Mouse (Mus musculus): ENCODE results near the gene Piezo1. TPM values are rescaled to one million over a fixed set of nuclear protein-coding genes. Genes with fewer than 3 reads are reported as not detected.

The Piezo1 gene
- total and polyA plus RNA-seq, 3 experiments = 21.1 to 59.7 (median 41.6) TPM

DNA sequence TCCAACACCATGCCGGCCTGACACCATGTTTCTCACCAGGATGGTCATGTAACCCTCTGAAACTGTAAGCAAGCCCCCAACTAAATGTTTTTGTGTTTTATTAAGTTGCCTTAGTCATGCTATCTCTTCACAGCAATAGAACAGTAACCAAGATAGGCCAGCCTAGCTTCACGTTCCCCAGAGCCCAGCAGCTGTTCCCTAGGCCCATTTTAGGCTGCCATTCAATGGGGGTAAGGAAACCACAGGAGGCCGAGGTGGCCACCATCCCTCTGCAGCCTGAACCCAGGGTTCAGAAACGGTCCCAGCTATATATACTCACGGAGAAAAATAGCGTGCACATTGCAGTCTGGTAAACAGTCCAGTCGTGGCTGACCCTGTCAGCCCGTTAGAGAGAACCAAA lies 7.0 kb downstream of the Piezo1 start:
- no peaks in the 10 kb centered on the region for H3K27me3 ChIP-seq (replicated peaks)
- no peak overlapping the region for H3K4me3 ChIP-seq (replicated peaks in 1 of 3; ENCODE audit: low read depth in 2 of 3, low read length in 2 of 3, poor library complexity in 1 of 3)
- H3K79me2 ChIP-seq (replicated peaks; ENCODE audit: control insufficient read depth, extremely low read depth, insufficient read depth, poor library complexity, severe bottlenecking) = peaks cover 45% of the 10 kb centered on the region
- H3K9ac ChIP-seq (ENCODE audit: insufficient read depth, low read depth) = no peak overlapping the region
- H3K36me3 ChIP-seq (replicated peaks in 1 of 2; ENCODE audit: control insufficient read depth in 1 of 2, insufficient read depth in 1 of 2, low read length in 1 of 2) = peaks cover 5 to 60% of the 10 kb centered on the region in 2 experiments
- dilution Hi-C loops (cut with MboI; ENCODE audit: extremely low pct_ligation_motif_present, extremely low pct_unique_long_range_greater_than_20kb, low sequenced_read_pairs) (no loop called here), in situ Hi-C loops (cut with MboI; ENCODE audit: low pct_ligation_motif_present, low pct_unique_long_range_greater_than_20kb, low sequenced_read_pairs) (no loop called here)
- DNase-seq (ENCODE audit: extremely low read depth) = no peak
- no peak overlapping the region for H3K4me2 ChIP-seq (ENCODE audit: insufficient read depth, low read depth, poor library complexity, severe bottlenecking)
- TF ChIP-seq ZMIZ1 (IDR thresholded peaks at IDR 0.05; ENCODE audit: low read depth, low read length) (no peak), SMC3 (IDR thresholded peaks at IDR 0.05; ENCODE audit: low read depth, low read length) (no peak), ZKSCAN1 (IDR thresholded peaks at IDR 0.05; ENCODE audit: borderline replicate concordance, low read depth, low read length) (no peak), USF2 (conservative IDR thresholded peaks at IDR 0.05; ENCODE audit: low read depth, low read length) (no peak), RAD21 (IDR thresholded peaks at IDR 0.05; ENCODE audit: low read depth, low read length) (no peak), BHLHE40 (IDR thresholded peaks at IDR 0.05; ENCODE audit: low read depth, low read length) (no peak), PAX5 (IDR thresholded peaks at IDR 0.05; ENCODE audit: low read length) (no peak), JUN (IDR thresholded peaks at IDR 0.05; ENCODE audit: insufficient read depth, low read depth, low read length) (no peak), MAZ (IDR thresholded peaks at IDR 0.05; ENCODE audit: low read depth, low read length) (no peak), EP300 (IDR thresholded peaks at IDR 0.05; ENCODE audit: low read length) (no peak), ELF1 (IDR thresholded peaks at IDR 0.05; ENCODE audit: low read depth, low read length) (no peak), POLR2AphosphoS2 (IDR thresholded peaks at IDR 0.05; ENCODE audit: low read depth, low read length) (no peak), KAT2A (IDR thresholded peaks at IDR 0.05; ENCODE audit: insufficient replicate concordance, low read length) (no peak), MAFK (IDR thresholded peaks at IDR 0.05; ENCODE audit: insufficient replicate concordance, low read length) (no peak), CHD2 (IDR thresholded peaks at IDR 0.05; ENCODE audit: low read length) (no peak), CTCF (conservative IDR thresholded peaks at IDR 0.05 in 1 of 2, IDR thresholded peaks at IDR 0.05 in 1 of 2; ENCODE audit: low read depth in 2 of 2, low read length in 2 of 2) (no peak), RCOR1 (conservative IDR thresholded peaks at IDR 0.05; ENCODE audit: low read depth, low read length) (no peak)
- peaks cover 4% of the 10 kb centered on the region for H3K9me3 ChIP-seq (replicated peaks; ENCODE audit: low read length)
- H3K4me1 ChIP-seq (ENCODE audit: control insufficient read depth in 1 of 2, insufficient read depth in 2 of 2) = peaks cover 12 to 31% of the 10 kb centered on the region in 2 experiments
- H3K27ac ChIP-seq (ENCODE audit: insufficient read depth, low read depth) = no peak overlapping the region

DNA sequence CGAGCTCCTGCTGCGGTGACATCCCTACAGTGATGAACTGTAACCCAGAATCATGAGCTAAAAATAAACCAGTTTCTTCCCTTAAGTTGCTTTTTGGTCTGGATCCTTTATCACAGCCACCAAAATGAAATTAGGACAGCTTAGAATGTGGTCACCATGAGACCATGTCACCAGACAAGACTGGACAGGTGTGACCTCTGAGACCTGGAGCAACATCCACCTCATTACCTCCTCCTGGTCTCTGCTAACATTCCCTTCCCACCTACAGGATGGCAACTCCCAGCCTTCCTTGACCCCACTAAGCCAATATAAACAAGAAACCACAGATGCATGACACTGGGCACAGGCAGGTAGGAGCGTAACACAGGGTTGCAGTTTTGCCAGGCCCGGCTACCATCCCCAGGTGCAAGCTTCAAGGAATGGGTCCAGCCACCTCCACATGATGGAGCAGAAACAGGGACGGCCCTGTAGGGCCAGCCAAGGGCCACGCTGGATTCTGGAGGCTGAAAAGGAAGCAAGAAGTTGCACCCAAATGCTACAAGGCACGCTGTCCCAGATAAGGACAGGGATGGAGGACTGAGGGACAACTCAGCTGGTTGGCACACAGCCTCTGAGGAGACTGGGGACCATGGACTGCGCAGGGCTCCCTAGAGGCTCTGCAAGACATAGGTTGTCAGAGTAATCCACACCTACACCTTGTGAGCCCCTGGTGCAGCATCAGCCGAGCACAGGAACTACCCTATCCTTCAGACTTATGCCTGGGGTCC lies 12.6 kb downstream of the Piezo1 start:
- Histone ChIP-seq H3K27ac (ENCODE audit: insufficient read depth, low read depth) (no peak overlapping the region), H3K4me2 (ENCODE audit: insufficient read depth, low read depth, poor library complexity, severe bottlenecking) (no peak overlapping the region), H3K9ac (ENCODE audit: insufficient read depth, low read depth) (no peak overlapping the region), H3K9me3 (replicated peaks; ENCODE audit: low read length) (no peaks in the 10 kb centered on the region), H3K36me3 (replicated peaks in 1 of 2; ENCODE audit: control insufficient read depth in 1 of 2, insufficient read depth in 1 of 2, low read length in 1 of 2) (peaks cover 6 to 81% of the 10 kb centered on the region in 2 experiments), H3K79me2 (replicated peaks; ENCODE audit: control insufficient read depth, extremely low read depth, insufficient read depth, poor library complexity, severe bottlenecking) (peaks cover 7% of the 10 kb centered on the region), H3K27me3 (replicated peaks) (no peaks in the 10 kb centered on the region), H3K4me1 (ENCODE audit: control insufficient read depth in 1 of 2, insufficient read depth in 2 of 2) (peaks cover 0 to 15% of the 10 kb centered on the region in 2 experiments; a peak in 2 of 4 replicates), H3K4me3 (replicated peaks in 1 of 3; ENCODE audit: low read depth in 2 of 3, low read length in 2 of 3, poor library complexity in 1 of 3) (no peak overlapping the region)
- TF ChIP-seq POLR2A (IDR thresholded peaks at IDR 0.05; ENCODE audit: low read depth, low read length) = no peak
- TF ChIP-seq RCOR1 (conservative IDR thresholded peaks at IDR 0.05; ENCODE audit: low read depth, low read length) = no peak
- no peak for TF ChIP-seq NRF1 (IDR thresholded peaks at IDR 0.05; ENCODE audit: low read depth, low read length)
- no peak for TF ChIP-seq ZNF384 (IDR thresholded peaks at IDR 0.05; ENCODE audit: low read depth, low read length)
- no peak for TF ChIP-seq NELFE (IDR thresholded peaks at IDR 0.05; ENCODE audit: low read depth, low read length)
- no peak for TF ChIP-seq USF2 (conservative IDR thresholded peaks at IDR 0.05; ENCODE audit: low read depth, low read length)
- no peak for TF ChIP-seq SMC3 (IDR thresholded peaks at IDR 0.05; ENCODE audit: low read depth, low read length)
- no peak for TF ChIP-seq GABPA (IDR thresholded peaks at IDR 0.05; ENCODE audit: insufficient replicate concordance, low read depth, low read length)
- TF ChIP-seq BHLHE40 (IDR thresholded peaks at IDR 0.05; ENCODE audit: low read depth, low read length) = no peak
- TF ChIP-seq MEF2A (IDR thresholded peaks at IDR 0.05; ENCODE audit: borderline replicate concordance, low read depth, low read length) = no peak
- no peak for TF ChIP-seq PAX5 (IDR thresholded peaks at IDR 0.05; ENCODE audit: low read length)
- TF ChIP-seq EP300 (IDR thresholded peaks at IDR 0.05; ENCODE audit: low read length) = no peak
- no peak for TF ChIP-seq MYC (IDR thresholded peaks at IDR 0.05; ENCODE audit: low read depth, low read length)
- TF ChIP-seq ZKSCAN1 (IDR thresholded peaks at IDR 0.05; ENCODE audit: borderline replicate concordance, low read depth, low read length) = no peak
- no peak for TF ChIP-seq MAFK (IDR thresholded peaks at IDR 0.05; ENCODE audit: insufficient replicate concordance, low read length)
- no peak for TF ChIP-seq SIN3A (IDR thresholded peaks at IDR 0.05; ENCODE audit: low read length)
- no peak for TF ChIP-seq TCF12 (IDR thresholded peaks at IDR 0.05; ENCODE audit: low read depth, low read length)
- TF ChIP-seq KAT2A (IDR thresholded peaks at IDR 0.05; ENCODE audit: insufficient replicate concordance, low read length) = no peak
- TF ChIP-seq E2F4 (IDR thresholded peaks at IDR 0.05; ENCODE audit: insufficient replicate concordance, low read depth, low read length) = no peak
- no peak for TF ChIP-seq ELF1 (IDR thresholded peaks at IDR 0.05; ENCODE audit: low read depth, low read length)
- in situ Hi-C loops (cut with MboI; ENCODE audit: low pct_ligation_motif_present, low pct_unique_long_range_greater_than_20kb, low sequenced_read_pairs) = no loop called here
- dilution Hi-C loops (cut with MboI; ENCODE audit: extremely low pct_ligation_motif_present, extremely low pct_unique_long_range_greater_than_20kb, low sequenced_read_pairs) = no loop called here
- no peak for DNase-seq (ENCODE audit: extremely low read depth)
